Mouse (Mus musculus) ES-E14 (cell line): ENCODE measurements around the gene Ucma.

ENCODE experiments used
- CHD2 ChIP-seq: IDR thresholded peaks from 2 replicates; pipeline ENCODE4 v1.6.1; 2014; ENCODE audit warnings: mild to moderate bottlenecking, low read depth, low read length, inconsistent platforms
- MAFK ChIP-seq: IDR thresholded peaks from 2 replicates; pipeline ENCODE4 v1.6.1; 2014; ENCODE audit warnings: mild to moderate bottlenecking, low read depth, low read length, inconsistent platforms; ENCODE audit not compliant: insufficient read depth
- ZC3H11A ChIP-seq: IDR thresholded peaks from 2 replicates; pipeline ENCODE4 v1.6.1; 2012; ENCODE audit warnings: low read depth, mild to moderate bottlenecking, inconsistent platforms, low read length, borderline replicate concordance
- ZNF384 ChIP-seq: IDR thresholded peaks from 2 replicates; pipeline ENCODE4 v1.6.1; 2012; ENCODE audit warnings: low read depth, low read length, inconsistent platforms

- TF ChIP-seq CHD2 (no peak), ZNF384 (no peak), MAFK (no peak), ZC3H11A (no peak)
Measured at GRCm38 (mm10) chr2:4985000-4985399, 9.1 kb downstream of the Ucma start.
